Mouse (Mus musculus) adipocyte (in vitro differentiated cells): Measurements from ENCODE around the gene Rpl24.

Experiments
- DNase-seq: peaks from one replicate; pipeline ENCODE4 v3.0.0-alpha.2; 2016; ENCODE audit warnings: low spot score

The Rpl24 gene

GRCm38 (mm10) chr16:55971735-55972615 lies 5.9 kb downstream of the Rpl24 start:
- peak; percentile 73 for DNase-seq

- no peak for DNase-seq
Observed at GRCm38 (mm10) chr16:55972626-55973201, 6.6 kb downstream of the Rpl24 start.

GRCm38 (mm10) chr16:55973431-55974255 lies 7.6 kb downstream of the Rpl24 start, which contains the start of gene Zbtb11:
Gene Zbtb11, plus strand, starts transcription at chr16:55973883.
- peak; percentile 99 for DNase-seq

- DNase-seq = peak; percentile 93
Observed at GRCm38 (mm10) chr16:55974256-55974902, 8.3 kb downstream of the Rpl24 start.

GRCm38 (mm10) chr16:55974903-55975285 lies 8.8 kb downstream of the Rpl24 start:
- DNase-seq = peak; percentile 94

- no peak for DNase-seq
Observed at GRCm38 (mm10) chr16:55986001-55986400, 19.9 kb downstream of the Rpl24 start.

- no peak for DNase-seq
Observed at GRCm38 (mm10) chr16:55990311-55990710, 24.2 kb downstream of the Rpl24 start.

GRCm38 (mm10) chr16:55994235-55994634 lies 28.2 kb downstream of the Rpl24 start:
- DNase-seq = no peak

GRCm38 (mm10) chr16:56006798-56007197 lies 40.7 kb downstream of the Rpl24 start:
- DNase-seq = no peak

GRCm38 (mm10) chr16:56008862-56009261 lies 42.8 kb downstream of the Rpl24 start:
- no peak for DNase-seq

GRCm38 (mm10) chr16:56012789-56013743 lies 47.0 kb downstream of the Rpl24 start:
- no peak for DNase-seq

- no peak for DNase-seq
Observed at GRCm38 (mm10) chr16:56014076-56014475, 48.0 kb downstream of the Rpl24 start.

GRCm38 (mm10) chr16:56019660-56020059 lies 53.6 kb downstream of the Rpl24 start:
- no peak for DNase-seq
